ENCODE assay signal across 19 mouse cellular contexts in genomic region chr7:133823751-133824150, GRCm38 (mm10). TPM values are rescaled to one million over a fixed set of nuclear protein-coding genes. Genes with fewer than 3 reads are reported as not detected.
A peak's percentile ranks its signal among the peaks of the same experiment; 100 is the strongest.
DNase-seq lines count a peak whose midpoint lies in the region; ATAC-seq and TF ChIP-seq lines count a peak whose summit lies in the region.
"Had no signal": no experiment of that assay in that cellular context is flagged by ENCODE, and none has a peak within 500 bp of the region (broad histone marks: within the 10 kb centered on the region; RNA-seq: fewer than 3 reads in every experiment).

No protein-coding gene starts in this region.

- no peak overlapping the region for H3K9ac ChIP-seq in liver, adult 2 months (ENCODE audit: low read depth, low read length)
- H3K9ac ChIP-seq in hindbrain, embryonic 16.5 days (ENCODE audit: low read depth, low read length): no peak overlapping the region
- H3K9ac ChIP-seq: heart, embryonic 15.5 days; hindbrain, embryonic 14.5 days; lung, embryonic 15.5 days had no signal

- H3K27me3 ChIP-seq in liver, adult 2 months (ENCODE audit: control insufficient read depth, insufficient read depth, low read length): no peaks in the 10 kb centered on the region
- H3K27me3 ChIP-seq in Patski: no peaks in the 10 kb centered on the region
- H3K27me3 ChIP-seq in hindbrain, embryonic 16.5 days (replicated peaks; ENCODE audit: control insufficient read depth, insufficient read depth, low read length): no peaks in the 10 kb centered on the region
- H3K27me3 ChIP-seq: heart, embryonic 15.5 days; lung, embryonic 15.5 days had no signal

- peak; percentile 56; the same call in 1 of the 2 replicates for TF ChIP-seq CTCF in liver, adult 2 months (IDR thresholded peaks at IDR 0.05; ENCODE audit: low read depth, low read length)
- TF ChIP-seq CTCF in Patski (IDR thresholded peaks at IDR 0.05): peak; percentile 44

- no peak for TF ChIP-seq POLR2A in liver, adult 2 months (IDR thresholded peaks at IDR 0.05; ENCODE audit: extremely low read depth, insufficient read depth, low read length)

- no peaks in the 10 kb centered on the region for H3K79me2 ChIP-seq in liver, adult 2 months (ENCODE audit: control insufficient read depth, insufficient read depth, low read length)

- no peak overlapping the region for H3K4me3 ChIP-seq in liver, adult 2 months (ENCODE audit: insufficient read depth, low read depth, low read length)
- no peak overlapping the region for H3K4me3 ChIP-seq in hindbrain, embryonic 16.5 days (ENCODE audit: low read length)
- H3K4me3 ChIP-seq: heart, embryonic 15.5 days; limb, embryonic 10.5 days; lung, embryonic 15.5 days had no signal

- peak; percentile 68 for DNase-seq in heart, adult 11 months
- DNase-seq in heart, adult 9 months (ENCODE audit: low spot score in 2 of 2): no peak
- peak; percentile 3 for DNase-seq in liver, adult 2 months (ENCODE audit: extremely low read depth, low read depth, low spot score)
- DNase-seq in liver: no peak
- peak; percentile 5 for DNase-seq in 3134 (ENCODE audit: extremely low read depth, insufficient read length, low spot score)
- DNase-seq in Patski (ENCODE audit: low read depth, low spot score): no peak
- no peak for DNase-seq in layer of hippocampus, postnatal 36 days
- DNase-seq: adrenal gland, adult 2 months; B cell, adult 2 months; cerebellum, adult 2 months; layer of hippocampus, adult 9-11 months had no signal

- no peak overlapping the region for H3K27ac ChIP-seq in liver, adult 2 months (replicated peaks; ENCODE audit: insufficient read depth, low read depth, low read length)
- H3K27ac ChIP-seq in hindbrain, embryonic 16.5 days (ENCODE audit: low read depth, low read length): no peak overlapping the region
- H3K27ac ChIP-seq: heart, embryonic 15.5 days; hindbrain, embryonic 14.5 days; limb, embryonic 10.5 days; lung, embryonic 15.5 days had no signal

- WGBS in liver, adult 2 months: 86% methylated on average over 6 of the region's 6 CpGs
- WGBS in hindbrain, embryonic 16.5 days: 92% methylated on average over 6 of the region's 6 CpGs

- CTCF ChIA-PET in Patski (lab: Charles Lee): interaction anchor here (1.3 to 1.6 kb wide), 2 partner anchors 18 to 20 kb away, joined by 3 to 5 read pairs; no protein-coding TSS in a partner anchor

- POLR2A ChIA-PET in Patski (lab: Charles Lee): no interaction called here

- no peak overlapping the region for H3K4me2 ChIP-seq in hindbrain, embryonic 16.5 days (ENCODE audit: low read length)
- H3K4me2 ChIP-seq: heart, embryonic 15.5 days; hindbrain, embryonic 14.5 days; lung, embryonic 15.5 days; midbrain, embryonic 11.5 days had no signal

- H3K4me1 ChIP-seq in liver, adult 2 months (ENCODE audit: control insufficient read depth, insufficient read depth, low read length): no peaks in the 10 kb centered on the region
- H3K4me1 ChIP-seq in hindbrain, embryonic 16.5 days (ENCODE audit: control insufficient read depth, insufficient read depth, low read depth, low read length): no peaks in the 10 kb centered on the region
- H3K4me1 ChIP-seq: lung, embryonic 15.5 days had no signal

- no peaks in the 10 kb centered on the region for H3K36me3 ChIP-seq in liver, adult 2 months (ENCODE audit: control insufficient read depth, insufficient read depth, low read length)
- no peaks in the 10 kb centered on the region for H3K36me3 ChIP-seq in hindbrain, embryonic 16.5 days (ENCODE audit: control insufficient read depth, insufficient read depth, low read length)
- H3K36me3 ChIP-seq: heart, embryonic 15.5 days; limb, embryonic 10.5 days; lung, embryonic 15.5 days had no signal

- in situ Hi-C loops in Patski (cut with MboI; ENCODE audit: low pct_unique_long_range_greater_than_20kb): no loop called here

- ATAC-seq in Patski: no peak
- ATAC-seq in hindbrain, embryonic 16.5 days: no peak
- ATAC-seq: forebrain, embryonic 14.5 days had no signal

- peaks cover 8% of the 10 kb centered on the region; the same call in 1 of the 2 replicates for H3K9me3 ChIP-seq in hindbrain, embryonic 16.5 days (ENCODE audit: control insufficient read depth, low read length)
- H3K9me3 ChIP-seq: heart, embryonic 15.5 days; limb, embryonic 10.5 days; lung, embryonic 15.5 days had no signal

RNA-seq across cellular contexts. Expression of gene Dhx32, which starts 41.2 kb away (rescaled TPM):
- 24.0 and 27.7 TPM in 2 replicates for total RNA-seq in liver, adult 2 months (2014; rRNA removed)
- polyA plus RNA-seq in liver, adult 2 months (2012; rRNA removed): 15.8 and 17.0 TPM in 2 replicates
- polyA plus RNA-seq in Patski (2021): 45.6 TPM
- 43.8 and 44.4 TPM in 2 replicates for polyA plus RNA-seq in hindbrain, embryonic 16.5 days (2015; fragmentation: Nextera tagmentation; extraction: Ambion mirVana)
- 10 to 100 TPM; 39.1 TPM for total RNA-seq in layer of hippocampus, postnatal 36 days (2021)

RNA-seq across cellular contexts. Expression of gene Fank1, which starts 47.1 kb away (rescaled TPM):
- total RNA-seq in liver, adult 2 months (2014; rRNA removed): not detected in 2 replicates
- not detected in 2 replicates for polyA plus RNA-seq in liver, adult 2 months (2012; rRNA removed)
- polyA plus RNA-seq in Patski (2021): 2.4 TPM
- 4.6 and 5.5 TPM in 2 replicates for polyA plus RNA-seq in hindbrain, embryonic 16.5 days (2015; fragmentation: Nextera tagmentation; extraction: Ambion mirVana)
- 1 to 10 TPM; 2.4 to 2.5 TPM for total RNA-seq in layer of hippocampus, postnatal 36 days (2021)
- total RNA-seq: gastrocnemius, adult 18-20 months had no signal

Comparison
In these comparisons a context has a peak if more than half of its experiments do, and no peak if none do; other contexts are left out.
1. DNase-seq: peak in heart, adult 11 months (single experiment), liver, adult 2 months (single experiment) and 3134 (single experiment); none in heart, adult 9 months (0 of 2), liver (single experiment), Patski (single experiment) and layer of hippocampus, postnatal 36 days (0 of 2).